Mouse (Mus musculus) sigmoid colon, adult 10 weeks (tissue): ENCODE measurements around the gene Gprin2. TPM values are rescaled to one million over a fixed set of nuclear protein-coding genes. Genes with fewer than 3 reads are reported as not detected.

Source experiments
- polyA plus RNA-seq: library from polyadenylated mRNA; stranded (reverse); fragments of 350-450 nt; fragmentation: Illumina TruSeq; extraction: RNeasy Lipid Tissue Mini Kit (QIAGEN cat#74804); gene quantifications from one replicate; pipeline ENCODE4 v1.2.3, GENCODE M21; 2014; ENCODE audit warnings: low read depth, low replicate concordance

Gene Gprin2
- 0.16 TPM for polyA plus RNA-seq

GRCm38 (mm10) chr14:34201231-34202035 is at the start of gene Gprin2:
Gene Gprin2, minus strand, starts transcription at chr14:34201653.

GRCm38 (mm10) chr14:34219295-34219694 is 17.8 kb upstream of the Gprin2 start, which contains the start of gene Syt15:
Gene Syt15, plus strand, starts transcription at chr14:34219595.

GRCm38 (mm10) chr14:34152342-34152741 is 49.1 kb downstream of the Gprin2 start, which contains the start of gene Npy4r:
Gene Npy4r, minus strand, starts transcription at chr14:34152489.

Other genes with a start within 250 kb of the Gprin2 start
- not detected for gene Rbp3, start 247.7 kb downstream of the Gprin2 start, polyA plus RNA-seq
- 0.09 TPM for gene Zfp488, start 222.9 kb downstream of the Gprin2 start, polyA plus RNA-seq
- 0.28 TPM for gene Gm30083, start 186.5 kb downstream of the Gprin2 start, polyA plus RNA-seq
- gene Gm5460, start 184.9 kb downstream of the Gprin2 start, polyA plus RNA-seq, result not detected
- gene Antxrl, start 148.9 kb downstream of the Gprin2 start, polyA plus RNA-seq, result not detected
- gene Anxa8, start 115.7 kb downstream of the Gprin2 start, polyA plus RNA-seq, result 17.8 TPM
- 0.60 TPM for gene A630023A22Rik, start 98.9 kb downstream of the Gprin2 start, polyA plus RNA-seq
- gene Npy4r, start 49.2 kb downstream of the Gprin2 start, polyA plus RNA-seq, result 7.3 TPM
- gene Syt15, start 17.9 kb upstream of the Gprin2 start, polyA plus RNA-seq, result 0.60 TPM
- gene Shld2, start 108.8 kb upstream of the Gprin2 start, polyA plus RNA-seq, result 12.7 TPM
- gene Glud1, start 109.1 kb upstream of the Gprin2 start, polyA plus RNA-seq, result 189 TPM
- gene Fam25c, start 153.8 kb upstream of the Gprin2 start, polyA plus RNA-seq, result not detected
- gene Sncg, start 173.1 kb upstream of the Gprin2 start, polyA plus RNA-seq, result not detected
- gene Mmrn2, start 173.8 kb upstream of the Gprin2 start, polyA plus RNA-seq, result 3.5 TPM